Mouse (Mus musculus) left cerebral cortex, postnatal 4 days (tissue): ENCODE measurements around the gene Ddias. TPM values are rescaled to one million over a fixed set of nuclear protein-coding genes. Genes with fewer than 3 reads are reported as not detected.
"Not testable (repeated sequence)": the region's sequence is repeated elsewhere in the genome, so short reads cannot be mapped to it uniquely, and the experiment has no call there.

Source experiments
- DNase-seq: peaks from one replicate; pipeline ENCODE4 v3.0.0-alpha.2; 2022
- intact Hi-C: fragments of 180-260 bp; cut with DNase I; formaldehyde crosslinking; loops from one replicate; pipeline ENCODE4 v1.15.1; 2025
- total RNA-seq, 2 experiments: library from RNA; stranded (reverse); gene quantifications; 2 replicates each; pipeline ENCODE4 v1.2.3; 2021

The Ddias gene
- 1 to 10 TPM; 3.0 to 4.5 TPM for total RNA-seq

GRCm38 (mm10) chr7:92874116-92874675, at the start of gene Ddias, which contains the start of gene Prcp:
Gene Ddias, minus strand, starts transcription at chr7:92874247.
Gene Prcp, plus strand, starts transcription at chr7:92874470.
- DNase-seq = peak; percentile 95
- intact Hi-C loops = no loop called here

GRCm38 (mm10) chr7:92920857-92921172, 46.8 kb upstream of the Ddias start:
- DNase-seq = no peak
- intact Hi-C loops = no loop called here

GRCm38 (mm10) chr7:92920172-92920856, 46.3 kb upstream of the Ddias start:
- no peak for DNase-seq
- intact Hi-C loops = no loop called here

DNA sequence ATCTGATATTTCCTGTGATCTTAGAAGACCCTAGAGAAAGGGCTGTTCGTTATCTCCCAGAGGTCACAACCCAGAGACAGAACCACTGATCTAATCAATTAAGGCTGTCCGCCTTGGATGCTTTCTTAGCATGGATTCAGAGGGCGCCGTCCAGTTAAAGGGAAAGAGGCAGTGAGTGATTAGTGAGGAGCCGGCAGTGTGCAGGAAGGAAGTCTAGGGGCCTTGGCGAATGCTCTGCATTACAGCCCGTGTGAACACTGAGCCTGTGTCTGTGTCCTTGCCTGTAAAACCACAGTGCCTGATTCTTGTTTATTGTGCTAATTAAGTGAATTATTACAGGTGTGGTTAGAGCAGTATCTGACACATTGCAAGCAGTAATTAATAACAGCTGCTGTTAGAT, 30.2 kb upstream of the Ddias start:
- DNase-seq, intact Hi-C loops: not testable (repeated sequence)

DNA sequence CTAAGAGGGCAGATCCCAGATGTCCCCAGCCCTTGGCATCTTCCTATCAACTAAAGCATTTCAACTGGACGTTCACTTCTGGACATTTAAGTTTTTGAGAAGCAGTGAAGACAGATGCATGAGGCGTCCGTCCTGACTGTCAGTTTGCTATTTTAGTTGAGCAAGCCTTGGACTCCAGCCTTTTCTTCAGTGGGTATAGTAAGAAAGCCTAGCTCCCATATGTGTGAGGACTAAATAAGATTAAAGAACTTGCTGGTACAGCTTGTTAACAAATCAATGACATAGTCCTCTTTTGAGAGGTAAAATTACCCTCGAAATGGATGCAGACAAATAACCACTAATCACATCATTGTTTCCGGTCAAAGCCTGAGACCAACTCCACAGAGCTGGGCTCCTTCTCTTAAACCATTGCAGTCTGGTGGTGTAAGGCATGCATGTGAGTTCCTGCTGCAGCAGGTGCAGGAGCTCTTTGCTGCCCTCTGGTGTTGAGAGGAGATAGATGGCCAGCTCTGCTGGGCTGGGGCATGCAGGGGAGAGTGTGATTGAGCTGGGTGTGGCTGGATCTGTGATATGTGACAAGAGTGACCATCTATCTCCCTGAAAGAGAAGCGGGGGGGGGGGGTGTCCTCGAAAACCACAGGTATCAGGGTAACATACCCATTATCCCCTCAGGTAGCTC, 29.5 kb upstream of the Ddias start:
- intact Hi-C loops = no loop called here

GRCm38 (mm10) chr7:92897021-92897420, 23.0 kb upstream of the Ddias start:
- DNase-seq = peak; percentile 10
- intact Hi-C loops = loop anchor here (5.0 kb wide), 1 partner anchor 70 kb away; no protein-coding TSS in a partner anchor

More for the DNA sequence above, 29.5 kb upstream of the Ddias start:
- DNase-seq = peak; percentile 57

DNA sequence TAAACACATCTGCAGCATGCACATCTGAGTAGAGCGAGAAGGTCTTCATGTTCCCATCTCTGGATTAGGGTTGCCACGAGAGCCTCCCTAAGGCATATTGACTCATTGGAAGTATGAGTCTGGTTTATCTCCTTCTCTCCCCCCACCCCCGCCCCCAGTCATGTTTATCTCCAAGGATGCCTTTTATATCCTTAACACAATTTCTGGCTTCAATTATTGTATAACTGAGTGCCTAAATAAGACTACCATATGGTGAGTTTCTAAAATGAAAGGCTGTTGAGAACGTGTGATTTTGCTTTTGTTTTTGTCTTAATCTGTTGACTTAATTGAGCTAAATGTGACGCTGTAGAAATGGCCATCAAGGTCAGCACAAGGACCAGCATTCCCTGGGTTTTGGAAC, 22.0 kb upstream of the Ddias start:
- no peak for DNase-seq
- intact Hi-C loops = loop anchor here (5.0 kb wide), 1 partner anchor 71 kb away; no protein-coding TSS in a partner anchor

DNA sequence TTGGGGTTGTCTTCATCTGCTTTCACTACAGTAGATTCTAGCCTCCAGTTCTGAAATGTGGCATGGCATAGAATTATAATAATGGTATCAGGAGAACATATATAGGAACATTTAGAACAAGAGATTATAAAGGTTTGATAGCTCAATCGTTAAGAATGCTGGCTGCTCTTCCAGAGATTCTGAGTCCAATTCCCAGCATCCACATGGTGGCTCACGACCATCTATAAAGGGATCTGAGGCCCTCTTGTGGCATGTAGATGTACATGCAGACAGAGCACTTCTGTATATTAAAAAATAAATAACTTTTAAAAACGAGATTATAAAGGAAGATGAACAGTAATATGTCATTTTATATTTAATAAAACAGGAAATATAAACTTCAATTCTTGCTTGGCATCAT, 19.4 kb upstream of the Ddias start:
- no peak for DNase-seq
- intact Hi-C loops = no loop called here

- no peak for DNase-seq
- intact Hi-C loops = no loop called here
Observed at GRCm38 (mm10) chr7:92890618-92891230, 16.7 kb upstream of the Ddias start.

GRCm38 (mm10) chr7:92890211-92890610, 16.2 kb upstream of the Ddias start:
- intact Hi-C loops = no loop called here
- DNase-seq = no peak

GRCm38 (mm10) chr7:92887230-92887629, 13.2 kb upstream of the Ddias start:
- intact Hi-C loops = no loop called here
- DNase-seq = no peak

DNA sequence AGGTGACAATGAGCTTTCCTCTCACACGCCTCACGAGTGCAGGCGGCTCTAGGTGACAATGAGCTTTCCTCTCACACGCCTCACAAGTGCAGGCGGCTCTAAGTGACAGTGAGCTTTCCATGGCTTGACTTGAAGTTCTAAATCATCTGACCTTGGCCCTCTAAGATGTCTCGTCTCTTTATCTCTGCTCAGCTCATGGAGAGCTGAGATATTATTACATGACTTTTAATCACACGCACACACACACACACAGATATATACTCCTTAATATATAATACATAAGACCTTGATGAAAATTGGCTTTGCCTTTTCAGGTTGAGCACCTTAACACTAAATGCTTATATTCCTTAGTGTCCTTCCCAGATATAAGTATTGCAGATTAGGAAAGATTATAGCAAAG, 12.8 kb upstream of the Ddias start:
- no peak for DNase-seq
- intact Hi-C loops = no loop called here

- intact Hi-C loops = no loop called here
- no peak for DNase-seq
Observed at GRCm38 (mm10) chr7:92884998-92885660, 11.1 kb upstream of the Ddias start.

DNA sequence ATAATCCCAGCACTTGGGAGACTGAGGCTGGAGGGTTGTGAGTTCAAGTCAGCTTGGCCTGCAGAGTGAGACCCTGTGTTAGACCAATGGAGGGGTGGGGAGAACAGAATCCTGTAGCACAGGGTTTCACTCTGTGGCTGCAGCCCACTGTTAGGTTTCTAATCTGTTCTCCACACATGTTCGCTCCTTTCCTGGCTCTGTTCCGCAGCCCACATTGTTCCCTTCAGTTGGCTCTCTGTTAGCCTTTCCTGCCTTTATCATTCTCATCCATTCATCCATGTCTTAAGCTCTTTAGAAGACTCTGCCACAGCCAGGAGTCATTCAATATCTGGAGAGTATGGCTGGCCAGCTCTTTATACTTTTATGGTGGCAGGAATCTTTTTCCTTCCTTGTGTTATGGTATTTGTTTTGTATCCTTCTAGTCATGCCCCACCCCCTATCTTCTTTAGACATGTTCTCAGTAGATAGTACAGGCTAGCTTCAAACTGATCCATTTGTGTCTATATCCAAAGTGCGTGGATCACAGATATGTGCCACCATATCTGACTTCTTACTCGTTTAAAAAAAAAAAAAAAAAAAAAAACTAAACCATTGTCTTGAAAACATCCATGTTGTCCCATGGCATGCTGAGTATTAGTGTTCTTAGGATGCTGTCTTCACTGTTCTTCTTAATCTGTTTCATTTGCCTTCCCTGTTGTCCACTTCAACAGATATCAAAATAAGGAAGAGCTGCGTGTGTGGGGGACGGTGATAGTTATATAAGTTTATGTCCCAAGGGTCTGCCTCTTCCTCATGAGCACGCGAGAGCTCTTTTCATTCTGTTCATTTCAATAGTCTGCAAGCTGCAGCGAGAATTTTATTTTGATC, 10.0 kb upstream of the Ddias start:
- DNase-seq = no peak
- intact Hi-C loops = no loop called here

DNA sequence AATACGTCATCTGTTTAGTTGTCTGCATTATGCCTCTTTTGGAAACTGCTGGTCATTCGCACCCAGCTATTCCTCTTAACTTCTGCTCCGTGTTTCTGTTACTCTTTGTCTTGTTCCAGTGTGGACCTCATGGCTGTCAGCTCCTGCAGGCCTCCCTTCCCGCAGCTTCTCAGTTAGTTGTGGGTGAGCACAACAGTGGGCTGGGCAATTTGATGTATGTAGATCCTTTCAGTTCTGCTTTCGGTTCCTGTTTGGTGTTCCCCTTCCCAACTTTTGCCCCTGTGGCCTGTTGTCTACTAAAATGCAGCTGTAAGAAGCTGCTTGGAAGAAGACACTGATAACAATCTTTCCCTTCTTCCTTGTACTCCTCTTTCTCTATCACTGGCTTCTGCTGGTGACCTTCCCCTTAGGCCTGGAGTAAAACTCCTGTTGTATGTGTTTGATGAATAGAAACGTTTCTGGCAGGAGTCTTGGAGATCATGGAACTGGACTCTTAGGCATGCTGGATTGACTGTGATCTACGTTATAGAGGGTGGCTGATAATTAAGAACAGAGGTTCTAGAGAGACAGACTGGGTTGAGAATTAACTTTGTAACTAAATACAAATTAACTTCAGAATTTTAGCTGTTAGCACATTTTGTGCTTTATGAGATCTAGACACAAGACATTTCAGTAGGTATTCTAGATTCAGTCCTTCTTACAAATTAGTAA, 4.7 kb upstream of the Ddias start:
- no peak for DNase-seq
- intact Hi-C loops = loop anchor here (5.0 kb wide), 2 partner anchors 84 to 219 kb away; no protein-coding TSS in a partner anchor

GRCm38 (mm10) chr7:92876538-92876937, 2.5 kb upstream of the Ddias start:
- intact Hi-C loops = loop anchor here (5.0 kb wide), 2 partner anchors 86 to 221 kb away; no protein-coding TSS in a partner anchor
- no peak for DNase-seq

DNA sequence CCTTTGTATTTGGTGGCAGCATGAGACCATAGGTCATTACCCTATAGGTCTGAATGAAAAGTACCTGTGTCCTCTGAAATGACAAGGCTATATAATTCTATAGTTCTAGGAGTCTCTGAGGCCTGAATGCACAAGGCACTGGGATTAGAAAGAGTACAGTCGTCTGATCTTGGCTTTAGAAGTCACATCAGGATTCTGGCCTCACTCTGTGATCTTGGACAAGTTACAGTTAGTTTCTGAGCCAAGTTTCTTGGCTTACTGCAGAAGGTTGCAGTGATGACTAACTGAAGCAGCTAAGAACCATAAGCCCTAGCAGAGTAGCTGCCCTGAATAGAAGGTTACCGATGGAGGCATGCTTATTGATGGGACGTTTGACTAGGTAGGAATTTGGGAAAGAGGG, 2.0 kb upstream of the Ddias start:
- intact Hi-C loops = loop anchor here (5.0 kb wide), 2 partner anchors 86 to 221 kb away; no protein-coding TSS in a partner anchor
- DNase-seq = no peak

GRCm38 (mm10) chr7:92874761-92875408, 838 bp upstream of the Ddias start:
- DNase-seq = peak; percentile 91

GRCm38 (mm10) chr7:92871596-92871995, 2.5 kb downstream of the Ddias start:
- DNase-seq = no peak
- intact Hi-C loops = loop anchor here (2.0 kb wide), 1 partner anchor 205 kb away; no protein-coding TSS in a partner anchor

More at GRCm38 (mm10) chr7:92874761-92875408, 838 bp upstream of the Ddias start:
- intact Hi-C loops = loop anchor here (5.0 kb wide), 2 partner anchors 87 to 222 kb away; no protein-coding TSS in a partner anchor
